Mouse (Mus musculus): ENCODE results near the gene Tnfrsf1a. TPM values are rescaled to one million over a fixed set of nuclear protein-coding genes. Genes with fewer than 3 reads are reported as not detected.

The Tnfrsf1a gene
- total RNA-seq, 2 experiments from 2014 or later = 25.8 to 26.2 TPM

DNA sequence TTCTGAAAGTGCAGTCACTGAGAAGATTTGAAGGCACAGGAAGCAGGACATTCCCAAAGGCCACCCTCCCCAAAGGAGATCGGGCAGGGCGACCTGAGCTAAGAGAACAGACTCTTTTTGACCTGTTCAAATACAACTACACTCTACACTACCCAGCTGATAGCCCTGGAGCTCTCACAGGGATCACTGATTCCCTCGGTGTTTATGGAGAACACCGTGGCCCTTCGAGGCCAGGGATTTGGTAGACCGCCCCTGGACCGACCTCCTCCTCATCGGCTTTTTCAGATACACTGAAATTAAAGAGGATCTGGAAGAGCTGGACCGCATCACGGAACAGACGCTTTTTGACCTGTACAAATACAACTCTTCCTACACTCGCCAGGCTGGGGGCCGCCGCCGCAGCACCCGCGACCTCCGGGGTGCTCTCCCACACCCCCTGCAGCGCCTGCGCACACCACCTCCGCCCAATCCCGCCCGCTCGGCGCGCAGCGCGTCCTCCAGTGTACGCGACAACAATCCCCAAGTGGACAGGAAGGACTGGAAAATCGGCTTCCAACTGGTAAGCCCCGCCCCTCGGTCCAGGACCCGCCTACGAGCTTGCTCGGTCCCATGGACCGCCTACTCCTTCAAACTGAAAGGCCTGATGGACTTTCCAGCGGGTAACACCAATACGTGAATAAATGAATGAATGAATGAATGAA is 18.4 kb upstream of the Tnfrsf1a start:
- Histone ChIP-seq H3K4me3 (peak overlapping the region; percentile 73), H3K27ac (peak overlapping the region; percentile 89)
- peak; percentile 94 for DNase-seq
- TF ChIP-seq CTCF (IDR thresholded peaks at IDR 0.05) = peak; percentile 11; the same call in 1 of the 2 replicates
- intact Hi-C loops (cut with DNase I) = loop anchor here (2.0 kb wide), 1 partner anchor 32 kb away; no protein-coding TSS in a partner anchor

DNA sequence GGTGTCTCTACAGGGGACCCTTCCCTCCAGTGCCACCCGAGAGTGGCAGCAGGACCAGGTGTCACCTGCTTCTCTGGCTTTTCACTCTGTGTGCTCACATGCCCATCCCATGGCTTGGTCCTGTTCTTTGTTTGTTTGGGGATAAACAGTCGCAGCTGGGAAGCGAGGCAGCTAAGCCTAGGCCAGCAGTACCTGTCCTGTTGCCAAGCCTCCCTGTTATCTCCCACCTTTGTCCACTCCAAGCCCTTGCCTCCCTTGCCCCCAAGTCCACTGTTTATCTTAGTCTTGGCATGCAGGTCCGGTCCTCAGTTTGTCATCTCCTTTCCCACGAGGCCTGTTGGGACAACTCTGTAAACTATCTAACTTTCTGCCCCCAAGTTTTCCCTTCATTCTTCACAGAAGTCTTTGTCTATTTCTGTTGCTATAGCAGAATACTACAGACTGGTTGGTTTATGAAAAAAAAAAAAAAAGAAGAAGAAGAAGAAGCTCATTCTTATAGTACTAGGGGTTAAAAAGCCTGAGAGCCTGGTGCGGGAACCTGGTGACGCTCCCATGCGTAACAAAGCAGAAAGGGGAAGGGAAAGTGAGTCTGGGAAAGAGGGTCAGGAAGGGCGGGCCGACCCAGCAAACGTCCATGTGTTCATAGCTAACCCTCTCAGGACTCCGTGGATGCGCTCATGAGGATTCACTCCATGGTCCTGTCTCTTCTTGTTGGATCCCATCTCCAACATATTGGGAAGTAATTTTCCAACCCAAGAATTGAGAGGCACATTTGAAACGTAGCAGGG is 15.9 kb upstream of the Tnfrsf1a start:
- intact Hi-C loops (cut with DNase I) = no loop called here
- Histone ChIP-seq H3K27ac (no peak overlapping the region), H3K4me3 (no peak overlapping the region)
- no peak for TF ChIP-seq CTCF (IDR thresholded peaks at IDR 0.05)
- peak; percentile 25 for DNase-seq

DNA sequence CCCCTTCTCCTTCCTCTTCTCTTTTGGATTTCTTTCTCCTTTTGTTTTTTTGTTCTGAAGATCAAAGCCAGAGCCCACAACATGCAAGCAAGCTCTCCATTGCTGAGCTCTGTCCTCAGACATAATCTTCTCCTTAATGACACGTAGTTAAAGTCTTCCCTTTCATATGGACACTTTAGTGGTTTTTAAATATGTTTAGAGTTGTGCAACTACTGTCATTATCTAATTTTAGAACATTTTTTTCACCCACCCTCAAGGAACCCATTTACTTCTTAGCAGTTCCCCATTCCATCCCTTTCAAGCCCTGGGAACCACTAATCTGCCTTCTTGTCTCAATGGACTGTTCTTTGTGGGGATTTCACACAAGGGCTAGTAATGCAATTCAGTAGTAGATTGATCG is 14.8 kb upstream of the Tnfrsf1a start:
- Histone ChIP-seq H3K27ac (no peak overlapping the region), H3K4me3 (no peak overlapping the region)
- DNase-seq = no peak
- intact Hi-C loops (cut with DNase I) = no loop called here
- no peak for TF ChIP-seq CTCF (IDR thresholded peaks at IDR 0.05)

DNA sequence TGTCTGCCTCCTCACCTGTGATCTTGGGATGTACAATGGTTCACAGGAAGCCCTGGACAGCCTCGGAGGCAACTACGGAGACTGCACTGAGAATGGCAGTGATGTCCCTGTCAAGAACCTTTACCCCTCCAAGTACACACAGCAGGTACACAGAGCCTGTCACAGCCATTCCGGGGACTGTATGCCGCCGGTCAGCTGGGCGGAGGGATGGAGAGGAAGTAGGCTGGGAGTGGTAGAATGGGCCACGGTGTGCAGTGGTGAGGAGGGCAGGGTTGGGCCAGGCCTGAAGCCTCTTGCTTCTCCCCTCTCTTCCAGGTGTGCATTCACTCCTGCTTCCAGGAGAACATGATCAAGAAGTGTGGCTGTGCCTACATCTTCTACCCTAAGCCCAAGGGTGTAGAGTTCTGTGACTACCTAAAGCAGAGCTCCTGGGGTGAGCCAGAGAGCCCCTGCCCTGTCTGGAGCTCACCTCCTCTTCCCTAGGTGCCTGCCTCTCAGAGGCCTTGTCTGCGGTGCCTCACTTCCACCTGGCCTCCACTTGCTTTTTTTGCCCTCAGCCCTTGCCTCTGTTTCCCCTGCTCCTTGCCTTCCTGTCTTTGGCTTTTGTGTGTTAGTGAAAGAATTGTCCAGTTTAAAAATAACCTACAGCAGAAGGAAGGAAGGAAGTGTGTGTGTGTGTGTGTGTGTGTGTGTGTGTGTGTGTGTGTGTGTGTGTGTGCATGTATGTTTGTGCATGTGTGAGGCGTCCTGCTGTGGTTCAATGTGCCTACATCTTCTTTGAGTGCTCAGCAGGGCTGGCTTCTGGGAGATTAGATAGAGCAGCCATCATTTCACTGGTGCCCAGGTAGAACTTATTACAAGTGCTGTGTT is 10.1 kb upstream of the Tnfrsf1a start:
- DNase-seq = peak; percentile 13
- peak overlapping the region; percentile 75 for H3K27ac ChIP-seq
- no peak for TF ChIP-seq CTCF (IDR thresholded peaks at IDR 0.05)
- intact Hi-C loops (cut with DNase I) = no loop called here
- H3K4me3 ChIP-seq = no peak overlapping the region

DNA sequence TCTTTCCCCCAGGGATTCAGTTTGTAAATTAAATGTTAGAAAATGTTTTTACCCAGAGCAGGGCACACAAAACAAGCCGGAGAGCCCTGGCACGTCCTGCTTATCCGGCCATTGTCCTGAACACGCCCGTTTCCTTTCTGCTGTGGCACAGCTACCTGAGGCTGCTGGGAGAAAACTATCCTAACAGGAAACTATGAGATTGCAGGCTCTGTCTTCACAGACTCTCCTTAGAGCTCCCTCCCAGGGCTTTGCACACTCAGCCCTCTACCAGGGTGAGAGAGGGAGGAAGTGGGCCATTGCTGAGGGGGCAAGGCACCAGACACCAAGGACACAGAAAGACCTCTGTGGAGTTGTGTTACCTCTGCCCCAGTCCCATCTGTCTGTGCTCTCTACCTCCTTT is 8.9 kb upstream of the Tnfrsf1a start:
- Histone ChIP-seq H3K27ac (peak overlapping the region; percentile 50), H3K4me3 (no peak overlapping the region)
- TF ChIP-seq CTCF (IDR thresholded peaks at IDR 0.05) = no peak
- DNase-seq = peak; percentile 19
- intact Hi-C loops (cut with DNase I) = no loop called here

DNA sequence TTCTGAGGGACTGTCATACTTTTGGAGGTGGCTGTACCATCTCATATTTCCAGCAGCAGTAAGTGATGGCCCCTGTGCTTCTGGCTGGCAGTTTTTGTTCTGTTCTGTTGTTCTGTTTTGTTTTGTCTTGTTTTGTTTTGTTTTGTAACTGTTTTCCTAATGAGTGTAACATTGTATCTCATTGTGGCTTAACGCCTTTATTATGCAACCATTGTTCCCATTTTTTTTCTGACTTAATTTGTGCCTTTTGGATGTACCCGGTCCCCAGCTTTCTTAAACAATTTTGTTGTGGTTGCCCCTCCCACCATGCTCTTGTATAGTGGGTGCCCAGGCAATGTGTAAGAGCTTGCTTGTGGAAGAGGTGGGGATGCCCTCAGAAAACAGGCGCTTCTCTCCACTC is 7.0 kb upstream of the Tnfrsf1a start:
- Histone ChIP-seq H3K4me3 (no peak overlapping the region), H3K27ac (no peak overlapping the region)
- DNase-seq = no peak
- intact Hi-C loops (cut with DNase I) = no loop called here
- TF ChIP-seq CTCF (IDR thresholded peaks at IDR 0.05) = no peak

DNA sequence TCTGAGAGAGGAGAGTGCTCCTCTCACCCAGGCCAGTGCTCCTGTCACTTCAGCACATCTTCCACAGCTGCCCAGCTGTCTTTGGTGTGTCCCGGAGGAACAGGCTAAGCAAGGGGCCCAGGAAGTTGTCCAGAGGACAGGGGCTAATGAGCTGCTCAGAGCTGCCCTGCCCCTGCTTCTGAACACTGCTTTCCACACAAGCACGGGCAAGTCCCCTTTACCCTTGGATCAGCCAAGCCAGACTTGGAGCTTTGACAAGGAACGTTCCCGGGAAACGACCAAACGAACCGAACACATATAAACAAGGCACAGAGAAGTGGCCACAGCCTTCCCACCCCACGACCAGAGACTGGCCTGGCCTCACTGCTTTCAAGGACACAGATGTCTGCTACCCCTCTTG is 5.1 kb upstream of the Tnfrsf1a start:
- intact Hi-C loops (cut with DNase I) = no loop called here
- TF ChIP-seq CTCF (IDR thresholded peaks at IDR 0.05) = no peak
- no peak overlapping the region for H3K4me3 ChIP-seq
- peak overlapping the region; percentile 46 for H3K27ac ChIP-seq
- DNase-seq = no peak

DNA sequence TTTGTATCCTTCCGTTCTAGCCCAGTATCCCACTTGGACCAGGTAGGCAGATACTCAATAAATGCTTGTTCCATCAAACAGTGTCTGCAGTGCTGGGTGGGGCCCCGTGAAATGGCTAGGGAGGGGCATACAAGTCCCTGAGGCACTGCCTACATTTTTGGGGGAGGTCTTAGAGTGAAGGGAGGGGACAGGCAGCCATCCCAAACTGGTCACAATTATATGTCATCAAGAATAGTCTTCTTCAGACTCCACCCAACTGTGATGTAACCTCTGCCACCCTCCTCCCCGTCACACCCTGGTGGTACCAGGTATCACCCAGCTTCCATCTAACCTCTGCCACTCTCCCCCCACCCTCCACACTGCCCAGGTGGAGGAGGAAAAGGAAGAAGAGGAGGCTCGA is 4.3 kb upstream of the Tnfrsf1a start:
- H3K27ac ChIP-seq = no peak overlapping the region
- DNase-seq = no peak
- TF ChIP-seq CTCF (IDR thresholded peaks at IDR 0.05) = no peak
- H3K4me3 ChIP-seq = no peak overlapping the region
- intact Hi-C loops (cut with DNase I) = no loop called here

DNA sequence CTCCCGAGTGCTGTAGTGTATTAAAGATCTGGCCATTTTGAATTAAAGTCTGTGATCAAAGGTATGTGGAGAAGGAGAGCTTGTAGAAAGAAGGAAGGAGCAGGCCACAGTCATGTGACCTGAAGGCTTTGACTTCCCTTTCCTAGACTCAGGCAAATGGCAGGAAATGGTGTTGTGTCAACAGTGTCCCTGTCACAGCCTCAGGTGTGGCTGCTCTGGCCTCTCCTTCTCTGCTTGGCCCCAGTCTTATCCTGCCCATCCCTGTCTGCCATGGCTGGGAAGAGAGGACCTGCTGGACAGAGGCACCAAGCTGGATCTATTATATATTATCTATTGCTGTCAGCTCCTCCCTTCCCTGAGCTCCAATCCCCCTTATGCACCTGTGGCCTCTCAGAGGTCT is 3.5 kb upstream of the Tnfrsf1a start:
- intact Hi-C loops (cut with DNase I) = no loop called here

DNA sequence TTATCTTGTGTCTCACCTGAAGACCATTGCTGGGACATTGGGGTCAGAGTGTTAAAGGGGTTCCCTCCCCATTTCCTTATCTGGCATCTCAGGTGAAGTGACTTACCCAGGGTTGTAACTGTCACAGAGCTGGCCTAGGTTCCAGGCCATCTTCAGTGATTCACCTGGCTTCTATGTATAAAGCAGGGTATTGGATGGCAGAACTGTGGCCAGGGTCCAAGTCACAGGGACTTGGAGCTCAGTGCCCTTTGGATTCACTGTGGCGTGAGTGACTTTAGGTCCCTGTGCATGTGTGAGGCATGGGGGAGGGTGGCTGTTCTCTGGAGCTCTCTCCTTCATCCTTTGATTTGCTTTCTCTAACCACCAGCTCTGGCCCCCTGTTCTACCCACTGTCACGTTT is 3.1 kb upstream of the Tnfrsf1a start:
- Histone ChIP-seq H3K4me3 (no peak overlapping the region), H3K27ac (no peak overlapping the region)
- intact Hi-C loops (cut with DNase I) = no loop called here
- no peak for TF ChIP-seq CTCF (IDR thresholded peaks at IDR 0.05)
- DNase-seq = no peak

More for the DNA sequence above, 3.5 kb upstream of the Tnfrsf1a start:
- Histone ChIP-seq H3K27ac (no peak overlapping the region), H3K4me3 (no peak overlapping the region)
- DNase-seq = no peak
- no peak for TF ChIP-seq CTCF (IDR thresholded peaks at IDR 0.05)

DNA sequence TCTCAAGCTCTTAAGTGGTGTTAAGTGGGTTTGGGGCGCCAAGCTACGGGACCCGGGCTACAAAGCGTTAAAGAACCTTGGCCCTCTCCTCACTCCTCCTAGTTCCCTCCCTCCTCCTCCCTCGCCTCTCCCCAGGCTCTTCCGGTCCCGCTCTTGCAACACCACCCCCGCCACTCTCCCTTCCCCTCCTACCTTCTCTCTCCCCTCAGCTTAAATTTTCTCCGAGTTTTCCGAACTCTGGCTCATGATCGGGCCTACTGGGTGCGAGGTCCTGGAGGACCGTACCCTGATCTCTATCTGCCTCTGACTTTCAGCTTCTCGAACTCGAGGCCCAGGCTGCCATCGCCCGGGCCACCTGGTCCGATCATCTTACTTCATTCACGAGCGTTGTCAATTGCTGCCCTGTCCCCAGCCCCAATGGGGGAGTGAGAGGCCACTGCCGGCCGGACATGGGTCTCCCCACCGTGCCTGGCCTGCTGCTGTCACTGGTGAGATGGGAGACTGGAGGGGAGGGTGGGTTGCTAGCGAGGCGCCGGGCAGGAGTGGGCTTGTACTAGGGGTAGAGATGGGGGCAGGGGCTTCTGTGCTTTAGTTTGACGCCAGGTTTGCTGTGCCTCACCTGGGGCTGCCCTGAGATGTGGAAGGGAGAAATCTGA is 541 bp downstream of the Tnfrsf1a start:
- Histone ChIP-seq H3K27ac (peak overlapping the region; percentile 94), H3K4me3 (peak overlapping the region; percentile 94)
- intact Hi-C loops (cut with DNase I) = loop anchor here (2.0 kb wide), 1 partner anchor 37 kb away; the partner anchor contains the start of gene Ltbr
- no peak for TF ChIP-seq CTCF (IDR thresholded peaks at IDR 0.05)
- DNase-seq = peak; percentile 78
